Mouse (Mus musculus) lung, adult 2 months (tissue): Measurements from ENCODE around the gene Txnrd1.

Experiments used
- CTCF ChIP-seq: fragments of 200-500 bp; IDR thresholded peaks from 2 replicates; pipeline ENCODE4 v1.5.1; 2011; ENCODE audit warnings: mild to moderate bottlenecking, low read length, control low read depth; ENCODE audit not compliant: insufficient read depth
- POLR2A ChIP-seq: fragments of 200-500 bp; IDR thresholded peaks from 2 replicates; pipeline ENCODE4 v1.6.1; 2011; ENCODE audit warnings: low read depth, mild to moderate bottlenecking, control low read depth, low read length, borderline replicate concordance; ENCODE audit errors: extremely low read depth

GRCm38 (mm10) chr10:82816441-82816840 is 17.3 kb upstream of the Txnrd1 start:
- TF ChIP-seq CTCF (no peak), POLR2A (no peak)
